Mouse (Mus musculus): ENCODE data around the gene Lrrc29. TPM values are rescaled to one million over a fixed set of nuclear protein-coding genes. Genes with fewer than 3 reads are reported as not detected.
A peak's percentile ranks its signal among the peaks of the same experiment; 100 is the strongest.

The Lrrc29 gene
- polyA plus RNA-seq, 1 experiment from 2014 or later = 0.83 TPM

DNA sequence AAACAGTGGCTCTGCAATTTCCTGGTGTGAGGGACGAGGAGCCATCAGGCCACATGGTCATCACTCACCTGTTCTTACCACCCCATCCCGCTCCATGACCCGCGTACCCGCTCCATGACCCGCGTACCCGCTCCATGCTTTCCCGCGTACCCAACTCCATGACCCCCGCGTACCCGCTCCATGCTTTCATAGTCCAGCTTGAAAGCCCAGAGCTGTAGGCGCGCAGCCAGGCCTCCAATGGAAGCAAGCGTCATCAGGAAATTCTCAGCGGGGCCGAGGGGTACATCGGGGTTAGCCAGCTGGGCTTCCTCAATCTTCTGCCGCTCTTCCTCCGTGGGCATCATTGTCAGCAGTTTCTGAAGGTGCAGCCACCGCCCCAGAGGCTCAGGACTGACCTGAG, 5.4 kb upstream of the Lrrc29 start:
- POLR2A ChIA-PET = interaction anchor here (0.6 kb wide), 1 partner anchor 528 kb away, joined by 4 read pairs; no protein-coding TSS in a partner anchor
- TF ChIP-seq CTCF (IDR thresholded peaks at IDR 0.05) = no peak
- in situ Hi-C loops (cut with MboI; ENCODE audit: low pct_unique_long_range_greater_than_20kb) = no loop called here
- no peaks in the 10 kb centered on the region for H3K27me3 ChIP-seq
- no peak for DNase-seq (ENCODE audit: low read depth, low spot score)
- CTCF ChIA-PET = no interaction called here
- ATAC-seq = no peak

DNA sequence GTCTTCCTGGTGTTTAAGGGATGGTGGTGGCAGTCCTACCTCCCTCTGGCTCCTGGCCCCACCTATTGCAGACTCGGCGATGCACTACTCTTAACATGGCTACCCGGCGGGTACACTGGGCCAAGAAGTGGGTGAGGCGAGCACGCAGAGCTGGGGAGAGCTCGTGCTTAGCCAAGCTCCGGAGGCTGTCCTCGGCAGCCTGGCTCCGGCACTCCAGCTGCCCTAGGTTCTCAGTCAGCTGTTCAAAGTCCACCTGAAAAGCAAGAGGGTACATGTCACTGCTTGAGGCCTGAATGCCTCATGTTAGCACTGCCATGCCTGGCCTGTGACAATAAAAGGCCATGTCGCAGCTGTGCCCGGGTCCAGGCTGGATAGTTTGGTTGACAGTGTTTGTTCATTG, 4.2 kb upstream of the Lrrc29 start:
- no peak for TF ChIP-seq CTCF (IDR thresholded peaks at IDR 0.05)
- in situ Hi-C loops (cut with MboI; ENCODE audit: low pct_unique_long_range_greater_than_20kb) = no loop called here
- ChIA-PET POLR2A (interaction anchor here (5.1 kb wide), 1 partner anchor 12 kb away, joined by 52 read pairs; no protein-coding TSS in a partner anchor), CTCF (no interaction called here)
- ATAC-seq (no peak), DNase-seq (ENCODE audit: low read depth, low spot score) (no peak)
- H3K27me3 ChIP-seq = no peaks in the 10 kb centered on the region

DNA sequence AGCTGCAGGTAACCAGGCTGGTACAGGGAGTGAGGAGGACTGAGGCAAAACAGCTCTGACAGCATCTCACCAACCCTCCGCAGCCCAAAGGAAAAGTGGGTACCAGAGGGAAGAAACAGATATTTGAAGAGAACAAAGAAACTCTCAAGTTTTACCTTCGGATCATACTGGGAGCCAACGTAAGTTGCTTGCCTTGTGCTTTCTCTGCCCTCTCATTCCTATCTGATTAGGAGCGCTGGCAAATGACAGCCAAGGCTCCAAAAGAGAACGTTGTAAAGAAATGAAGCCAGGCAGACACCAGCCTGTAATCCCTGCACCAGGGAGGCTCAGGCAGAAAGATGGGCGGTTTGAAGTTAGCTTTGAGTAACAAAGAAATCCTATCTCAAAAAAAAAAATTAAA, 890 bp upstream of the Lrrc29 start:
- in situ Hi-C loops (cut with MboI; ENCODE audit: low pct_unique_long_range_greater_than_20kb) = no loop called here
- ATAC-seq = no peak
- POLR2A ChIA-PET = interaction anchor here (1.1 to 5.1 kb wide), 6 partner anchors 10 to 29 kb away, joined by 3 to 52 read pairs (median 6); partner anchors contain the start of genes E2f4, Fhod1 and Slc9a5
- no peaks in the 10 kb centered on the region for H3K27me3 ChIP-seq
- no peak for DNase-seq (ENCODE audit: low read depth, low spot score)
- CTCF ChIA-PET = interaction anchor here (0.6 to 1.8 kb wide), 6 partner anchors 8 to 25 kb away, joined by 3 to 5 read pairs (median 4); partner anchors contain the start of genes Fhod1 and Slc9a5
- no peak for TF ChIP-seq CTCF (IDR thresholded peaks at IDR 0.05)

DNA sequence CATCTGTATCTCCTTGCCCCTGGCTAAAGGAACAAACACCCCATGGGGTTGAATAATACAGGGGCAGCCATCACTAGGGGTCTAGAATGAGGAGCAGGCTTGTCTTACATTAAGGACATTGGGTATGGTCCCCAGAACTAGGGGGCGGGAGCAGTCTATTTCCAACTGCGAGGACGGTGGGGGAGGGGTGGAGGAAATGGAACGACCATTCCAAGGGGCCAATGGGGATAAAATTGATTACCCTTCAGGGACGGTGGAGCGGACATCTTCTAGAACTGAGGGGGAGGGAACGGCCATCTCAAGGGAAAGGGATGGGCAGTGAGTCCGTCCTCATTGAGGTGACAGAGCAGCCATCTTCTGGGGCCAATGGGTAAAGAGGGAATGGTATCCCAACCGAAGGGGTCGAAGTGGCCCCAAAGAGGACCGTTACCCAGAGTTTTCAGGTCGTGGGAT, 411 bp downstream of the Lrrc29 start:
- in situ Hi-C loops (cut with MboI; ENCODE audit: low pct_unique_long_range_greater_than_20kb) = no loop called here
- CTCF ChIA-PET = interaction anchor here (1.8 kb wide), 1 partner anchor 23 kb away, joined by 4 read pairs; the partner anchor contains the start of genes Fhod1 and Slc9a5
- no peak for TF ChIP-seq CTCF (IDR thresholded peaks at IDR 0.05)
- DNase-seq (ENCODE audit: low read depth, low spot score) (no peak), ATAC-seq (no peak)
- POLR2A ChIA-PET = no interaction called here
- H3K27me3 ChIP-seq = no peaks in the 10 kb centered on the region

DNA sequence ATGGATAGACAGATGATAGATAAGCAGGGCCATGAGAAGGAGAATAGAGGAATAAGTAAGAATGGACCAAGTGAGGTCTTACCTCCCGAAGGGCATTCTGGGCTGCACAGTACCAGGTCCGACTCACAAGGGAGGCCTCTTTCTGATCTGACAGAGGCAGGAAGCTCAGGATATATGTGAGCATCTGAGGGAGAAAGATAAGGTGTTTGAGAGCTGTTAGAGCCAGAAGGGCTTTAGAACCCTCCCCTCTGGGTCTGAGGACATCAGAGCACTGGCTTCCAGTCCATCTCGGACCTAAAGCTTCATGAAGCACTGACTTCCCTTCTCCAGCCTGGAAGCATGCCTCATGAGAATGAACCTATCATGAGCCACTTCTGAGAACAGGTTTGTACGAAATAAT, 2.9 kb downstream of the Lrrc29 start:
- ATAC-seq (no peak), DNase-seq (ENCODE audit: low read depth, low spot score) (no peak)
- CTCF ChIA-PET = interaction anchor here (1.4 to 1.6 kb wide), 2 partner anchors 11 to 25 kb away, joined by 4 to 6 read pairs; partner anchors contain the start of genes Fhod1 and Slc9a5
- POLR2A ChIA-PET = interaction anchor here (1.5 kb wide), 1 partner anchor 19 kb away, joined by 5 read pairs; no protein-coding TSS in a partner anchor
- no peak for TF ChIP-seq CTCF (IDR thresholded peaks at IDR 0.05)
- no peaks in the 10 kb centered on the region for H3K27me3 ChIP-seq
- in situ Hi-C loops (cut with MboI; ENCODE audit: low pct_unique_long_range_greater_than_20kb) = no loop called here

DNA sequence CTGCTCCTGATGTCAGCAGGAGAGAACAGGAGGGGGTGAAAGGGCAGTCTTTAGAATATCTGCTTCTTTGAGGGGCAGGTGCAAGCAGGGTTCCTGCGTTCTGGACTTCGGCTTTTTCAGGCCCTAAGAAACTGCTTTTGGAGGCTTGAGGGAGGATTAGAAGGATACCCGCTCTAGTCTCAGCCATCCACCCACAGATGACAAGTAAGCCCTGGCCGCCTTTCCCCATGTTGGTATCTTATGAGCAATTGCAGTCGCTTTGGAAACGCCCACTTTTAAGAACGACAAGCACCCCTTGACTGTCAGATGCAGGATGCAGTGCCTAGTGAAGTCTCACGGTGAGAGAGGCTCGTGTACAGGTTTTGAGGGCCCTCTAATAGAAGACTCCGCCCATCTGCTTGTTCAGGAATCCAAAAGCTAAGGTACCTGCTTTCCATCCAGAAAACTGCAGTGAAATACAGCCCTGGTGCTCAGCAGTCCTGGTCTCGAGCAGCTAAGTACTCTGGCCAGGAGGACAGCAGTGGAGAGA, 7.4 kb downstream of the Lrrc29 start:
- no peak for TF ChIP-seq CTCF (IDR thresholded peaks at IDR 0.05)
- H3K27me3 ChIP-seq = no peaks in the 10 kb centered on the region
- DNase-seq (ENCODE audit: low read depth, low spot score) = no peak
- ChIA-PET POLR2A (no interaction called here), CTCF (no interaction called here)
- no peak for ATAC-seq
- in situ Hi-C loops (cut with MboI; ENCODE audit: low pct_unique_long_range_greater_than_20kb) = no loop called here

DNA sequence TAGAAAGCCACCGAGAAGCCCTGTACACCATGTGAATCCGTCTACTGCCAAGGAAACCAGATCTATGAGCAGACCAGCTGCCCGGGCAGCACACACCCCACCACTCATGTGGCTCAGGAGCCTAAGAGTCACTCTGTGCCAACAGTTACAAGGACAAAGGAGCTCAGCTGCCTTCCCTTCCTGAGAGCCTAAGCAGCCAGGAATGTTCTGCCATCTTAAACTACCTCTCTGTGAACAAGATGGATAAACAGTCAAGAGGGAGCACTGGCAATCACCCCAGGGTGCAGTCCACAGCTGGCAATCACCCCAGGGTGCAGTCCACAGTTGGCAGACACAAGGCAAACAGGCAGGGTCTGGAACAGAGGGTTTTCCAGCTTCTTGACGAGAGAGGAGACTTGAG, 8.1 kb downstream of the Lrrc29 start:
- ATAC-seq (no peak), DNase-seq (ENCODE audit: low read depth, low spot score) (no peak)
- in situ Hi-C loops (cut with MboI; ENCODE audit: low pct_unique_long_range_greater_than_20kb) = no loop called here
- H3K27me3 ChIP-seq = no peaks in the 10 kb centered on the region
- ChIA-PET CTCF (interaction anchor here (1.8 to 1.9 kb wide), 2 partner anchors 10 to 27 kb away, joined by 4 to 5 read pairs; no protein-coding TSS in a partner anchor), POLR2A (no interaction called here)
- no peak for TF ChIP-seq CTCF (IDR thresholded peaks at IDR 0.05)

DNA sequence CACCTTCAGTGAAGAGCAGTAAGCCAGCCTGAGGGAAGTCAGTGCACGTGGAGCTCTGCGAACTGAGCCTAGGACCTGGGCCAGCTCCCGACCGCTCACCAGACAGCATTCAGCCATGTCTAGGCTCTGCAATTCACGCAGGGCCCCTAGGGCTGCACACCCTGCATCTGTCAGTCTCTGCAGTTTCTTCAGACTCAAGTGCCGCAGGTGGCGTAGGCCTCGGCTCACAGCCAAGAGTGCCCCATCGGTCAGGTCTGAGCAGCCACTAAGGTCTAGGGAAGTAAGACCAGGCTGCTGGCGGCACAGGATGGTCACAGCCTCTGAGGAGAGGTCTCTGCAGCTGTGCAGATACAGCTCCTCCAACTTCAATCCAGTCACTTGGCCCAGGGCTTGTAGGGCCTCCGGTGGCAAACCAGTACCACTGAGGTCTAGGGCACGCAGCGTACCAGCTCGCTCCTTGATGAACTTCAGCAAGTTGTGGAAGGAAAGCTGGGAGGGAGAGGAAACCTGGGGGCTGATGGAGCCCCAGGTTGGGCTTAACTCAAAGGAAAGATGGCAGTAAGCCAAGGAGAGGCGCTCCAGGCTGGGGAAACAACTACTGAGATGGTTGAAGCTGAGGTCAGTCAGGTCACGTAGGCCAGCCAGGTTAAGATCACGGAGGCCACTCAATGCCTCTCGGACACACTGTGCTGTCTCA, 10.9 kb downstream of the Lrrc29 start:
- POLR2A ChIA-PET = no interaction called here
- ATAC-seq = peak; percentile 4

DNA sequence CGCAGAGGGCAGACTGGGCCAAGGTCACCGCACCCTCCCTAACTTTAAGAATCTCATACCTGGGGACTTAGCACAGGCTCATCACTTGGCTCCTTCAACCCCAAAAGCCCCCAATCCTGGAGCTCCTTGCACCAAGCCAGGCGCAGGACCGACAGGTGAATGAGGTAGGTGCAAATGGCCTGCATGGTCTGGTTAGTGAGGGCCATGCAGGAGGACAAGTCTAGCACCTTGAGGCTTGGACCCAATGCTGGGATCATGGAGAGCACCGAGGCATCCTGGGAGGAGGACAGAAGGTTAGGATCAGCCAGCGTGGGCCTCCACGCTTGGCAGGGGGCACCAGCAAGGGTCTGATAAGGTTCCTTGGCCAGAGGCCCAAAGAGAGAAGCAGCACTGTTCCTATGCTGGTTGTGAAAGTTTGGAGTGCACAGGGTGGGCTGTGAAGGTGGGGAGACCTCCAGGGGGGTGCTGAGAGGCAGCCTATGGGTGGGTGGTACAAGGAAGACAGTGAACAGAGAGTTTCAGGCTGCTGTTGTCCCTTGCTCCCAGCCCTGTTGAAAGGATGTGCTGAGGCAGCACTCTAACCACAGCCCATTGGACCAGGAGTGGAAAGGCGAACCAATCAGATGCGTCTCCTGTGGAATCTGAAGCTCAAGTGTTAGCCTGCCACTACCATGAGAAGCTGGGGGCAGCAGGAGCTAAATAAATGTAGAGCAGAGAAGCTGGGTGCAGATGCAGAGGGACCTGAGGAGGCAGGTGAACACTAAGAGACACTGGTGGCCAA, 12.3 kb downstream of the Lrrc29 start:
- ChIA-PET POLR2A (interaction anchor here (1.1 kb wide), 1 partner anchor 31 kb away, joined by 4 read pairs; no protein-coding TSS in a partner anchor), CTCF (interaction anchor here (1.4 kb wide), 1 partner anchor 14 kb away, joined by 5 read pairs; no protein-coding TSS in a partner anchor)
- DNase-seq (ENCODE audit: low read depth, low spot score) (no peak), ATAC-seq (no peak)
- no peaks in the 10 kb centered on the region for H3K27me3 ChIP-seq
- no peak for TF ChIP-seq CTCF (IDR thresholded peaks at IDR 0.05)
- in situ Hi-C loops (cut with MboI; ENCODE audit: low pct_unique_long_range_greater_than_20kb) = no loop called here

More for the DNA sequence above, 10.9 kb downstream of the Lrrc29 start:
- H3K27me3 ChIP-seq = no peaks in the 10 kb centered on the region
- in situ Hi-C loops (cut with MboI; ENCODE audit: low pct_unique_long_range_greater_than_20kb) = no loop called here
- DNase-seq (ENCODE audit: low read depth, low spot score) = no peak
- CTCF ChIA-PET = no interaction called here
- TF ChIP-seq CTCF (IDR thresholded peaks at IDR 0.05) = no peak

DNA sequence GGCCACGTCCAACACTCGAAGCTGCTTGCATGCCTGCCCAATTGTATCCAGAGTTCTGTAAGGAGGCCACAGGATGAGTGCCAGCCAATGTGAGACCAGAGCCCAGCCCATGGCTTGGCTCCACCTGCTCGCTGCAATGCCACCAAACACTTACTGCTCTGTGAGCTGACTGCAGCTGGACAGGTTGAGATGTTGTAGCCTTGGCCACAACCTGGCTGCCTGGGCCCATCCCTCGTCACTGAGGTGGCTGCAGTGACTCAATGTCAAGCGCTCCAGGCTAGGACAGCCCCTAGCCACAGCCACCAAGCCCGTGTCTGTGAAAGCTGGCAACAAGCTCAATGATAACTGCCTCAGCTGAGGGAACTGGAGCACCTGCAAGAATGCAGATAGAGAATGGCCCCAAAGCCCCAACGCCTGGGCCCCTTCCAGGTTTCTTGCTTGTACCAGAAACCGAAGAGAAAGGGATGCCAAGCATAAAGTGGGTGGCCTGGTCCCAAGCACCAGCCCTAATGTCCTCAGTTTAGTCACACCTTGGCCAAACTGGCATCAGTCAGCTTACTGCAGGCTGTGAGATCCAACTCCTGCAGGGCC, 13.1 kb downstream of the Lrrc29 start:
- ATAC-seq (no peak), DNase-seq (ENCODE audit: low read depth, low spot score) (no peak)
- POLR2A ChIA-PET = interaction anchor here (1.1 kb wide), 1 partner anchor 32 kb away, joined by 4 read pairs; no protein-coding TSS in a partner anchor
- in situ Hi-C loops (cut with MboI; ENCODE audit: low pct_unique_long_range_greater_than_20kb) = no loop called here
- no peak for TF ChIP-seq CTCF (IDR thresholded peaks at IDR 0.05)
- CTCF ChIA-PET = interaction anchor here (1.3 to 1.7 kb wide), 3 partner anchors 9 to 14 kb away, joined by 3 to 6 read pairs (median 5); no protein-coding TSS in a partner anchor
- H3K27me3 ChIP-seq = no peaks in the 10 kb centered on the region

All from Patski (cell line).